Mouse (Mus musculus): ENCODE results near the gene Bpifb6. TPM values are rescaled to one million over a fixed set of nuclear protein-coding genes. Genes with fewer than 3 reads are reported as not detected.

Bpifb6 gene
- polyA plus RNA-seq, 1 experiment from 2014 or later, result not detected

- no peaks in the 10 kb centered on the region for H3K9me3 ChIP-seq (ENCODE audit: low read depth, low read length)
- peak overlapping the region; percentile 36; the same call in 1 of the 2 replicates for H3K4me2 ChIP-seq
- ATAC-seq (ENCODE audit: insufficient read depth) (0 out of 2 replicates have a peak, but pooled peaks have one; percentile 24), DNase-seq (peak; percentile 76)
- H3K27me3 ChIP-seq (ENCODE audit: insufficient read depth, low read length), result no peaks in the 10 kb centered on the region
- H3K27ac ChIP-seq (ENCODE audit: low read depth), result no peak overlapping the region
- H3K36me3 ChIP-seq (ENCODE audit: insufficient read depth), result no peaks in the 10 kb centered on the region
- H3K4me1 ChIP-seq (ENCODE audit: insufficient read depth), result no peaks in the 10 kb centered on the region
- no peak overlapping the region for H3K4me3 ChIP-seq (ENCODE audit: low read depth, low read length)
- WGBS, result 10% methylated on average over 6 of the region's 6 CpGs
- peak; percentile 78 for TF ChIP-seq CTCF (IDR thresholded peaks at IDR 0.05; ENCODE audit: low read depth)
- H3K9ac ChIP-seq, result no peak overlapping the region
Observed at GRCm38 (mm10) chr2:153953836-153954235, 53.6 kb downstream of the Bpifb6 start.

Other genes with a start within 250 kb of the Bpifb6 start
- 0.11 and 0.12 TPM in 2 replicates for gene Dnmt3c, start 203.7 kb upstream of the Bpifb6 start, polyA plus RNA-seq (2014; fragmentation: Nextera tagmentation; extraction: Ambion mirVana)
- gene Mapre1, start 159.1 kb upstream of the Bpifb6 start, polyA plus RNA-seq (2014; fragmentation: Nextera tagmentation; extraction: Ambion mirVana), result 235 and 264 TPM in 2 replicates
- not detected in 2 replicates for gene Efcab8, start 120.5 kb upstream of the Bpifb6 start, polyA plus RNA-seq (2014; fragmentation: Nextera tagmentation; extraction: Ambion mirVana)
- gene Sun5, start 29.3 kb upstream of the Bpifb6 start, polyA plus RNA-seq (2014; fragmentation: Nextera tagmentation; extraction: Ambion mirVana), result not detected in 2 replicates
- gene Bpifb2, start 25.3 kb upstream of the Bpifb6 start, polyA plus RNA-seq (2014; fragmentation: Nextera tagmentation; extraction: Ambion mirVana), result not detected in 2 replicates
- not detected in 2 replicates for gene Bpifb3, start 17.8 kb downstream of the Bpifb6 start, polyA plus RNA-seq (2014; fragmentation: Nextera tagmentation; extraction: Ambion mirVana)
- not detected in 2 replicates for gene Bpifb4, start 37.8 kb downstream of the Bpifb6 start, polyA plus RNA-seq (2014; fragmentation: Nextera tagmentation; extraction: Ambion mirVana)
- not detected in 2 replicates for gene Bpifa6, start 74.6 kb downstream of the Bpifb6 start, polyA plus RNA-seq (2014; fragmentation: Nextera tagmentation; extraction: Ambion mirVana)
- not detected in 2 replicates for gene Bpifa2, start 107.9 kb downstream of the Bpifb6 start, polyA plus RNA-seq (2014; fragmentation: Nextera tagmentation; extraction: Ambion mirVana)
- gene Bpifa3, start 229.9 kb downstream of the Bpifb6 start, polyA plus RNA-seq (2014; fragmentation: Nextera tagmentation; extraction: Ambion mirVana), result not detected in 2 replicates
- gene Bpifa1, start 242.5 kb downstream of the Bpifb6 start, polyA plus RNA-seq (2014; fragmentation: Nextera tagmentation; extraction: Ambion mirVana), result not detected in 2 replicates